Mouse (Mus musculus): Measurements from ENCODE around the gene Aire. TPM values are rescaled to one million over a fixed set of nuclear protein-coding genes. Genes with fewer than 3 reads are reported as not detected.

Aire gene
- polyA plus RNA-seq, 1 experiment: 0.09 TPM

DNA sequence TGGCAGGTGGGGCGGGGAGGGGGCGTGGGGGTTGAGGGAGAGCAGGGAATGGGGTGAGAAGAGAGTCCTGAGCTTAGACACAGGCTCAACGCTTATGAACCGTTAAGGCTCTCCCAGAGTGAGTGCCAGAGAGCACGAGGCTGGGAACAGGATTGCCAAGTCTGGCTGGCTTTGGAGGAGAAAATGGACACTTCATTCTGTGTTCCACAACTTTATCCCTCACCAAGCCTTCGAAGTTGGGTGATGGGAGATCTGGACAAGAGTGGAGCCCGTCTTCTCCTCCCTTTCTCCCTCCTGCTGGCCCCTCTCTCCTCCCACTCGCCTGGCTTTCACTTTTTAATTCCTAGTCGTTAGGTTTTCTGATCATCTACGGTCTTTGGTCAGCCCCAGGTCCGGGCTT, 25.1 kb upstream of the Aire start:
- TF ChIP-seq GATA1 (IDR thresholded peaks at IDR 0.05; ENCODE audit: low read length): no peak

DNA sequence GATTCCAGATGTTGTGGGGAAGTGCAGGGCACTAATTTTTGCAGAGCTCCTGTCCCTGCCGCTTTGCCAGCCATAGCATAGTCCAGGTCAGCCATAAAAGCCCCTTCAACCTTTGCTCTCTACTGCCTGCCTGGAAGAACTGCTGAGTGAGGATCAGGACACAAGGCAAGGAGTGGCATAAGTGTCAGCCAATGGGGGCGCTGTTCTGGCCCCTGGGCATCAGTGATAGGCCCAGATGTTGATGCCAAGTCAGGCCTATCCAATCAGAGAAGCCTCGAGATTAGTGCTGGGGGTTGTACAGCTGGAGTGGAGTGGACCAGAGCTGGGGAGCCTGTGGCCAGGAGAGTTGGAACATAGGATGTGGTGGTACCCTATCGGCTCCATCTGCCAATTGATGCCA, 23.8 kb upstream of the Aire start:
- no peak for TF ChIP-seq GATA1 (IDR thresholded peaks at IDR 0.05; ENCODE audit: low read length)

DNA sequence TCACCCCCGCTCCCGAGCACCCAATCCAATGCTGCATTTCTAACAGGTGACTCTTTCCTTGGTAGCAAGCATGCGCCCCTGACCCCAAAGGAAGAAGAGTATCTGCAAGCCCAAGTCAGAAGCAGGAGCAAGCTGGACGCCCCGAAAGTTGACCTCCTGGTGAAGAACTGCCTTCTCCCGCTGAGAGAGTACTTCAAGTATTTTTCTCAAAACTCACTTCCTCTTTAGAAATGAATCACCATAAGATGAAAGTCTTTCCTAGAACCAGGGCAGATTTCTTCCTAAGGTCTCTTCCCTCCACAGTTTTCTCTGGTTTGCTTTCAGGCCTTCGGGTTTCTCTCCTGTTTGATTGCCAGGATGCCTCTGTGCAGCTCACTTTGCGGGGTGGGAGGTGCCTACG, 19.7 kb upstream of the Aire start:
- no peak for TF ChIP-seq GATA1 (IDR thresholded peaks at IDR 0.05; ENCODE audit: low read length)

DNA sequence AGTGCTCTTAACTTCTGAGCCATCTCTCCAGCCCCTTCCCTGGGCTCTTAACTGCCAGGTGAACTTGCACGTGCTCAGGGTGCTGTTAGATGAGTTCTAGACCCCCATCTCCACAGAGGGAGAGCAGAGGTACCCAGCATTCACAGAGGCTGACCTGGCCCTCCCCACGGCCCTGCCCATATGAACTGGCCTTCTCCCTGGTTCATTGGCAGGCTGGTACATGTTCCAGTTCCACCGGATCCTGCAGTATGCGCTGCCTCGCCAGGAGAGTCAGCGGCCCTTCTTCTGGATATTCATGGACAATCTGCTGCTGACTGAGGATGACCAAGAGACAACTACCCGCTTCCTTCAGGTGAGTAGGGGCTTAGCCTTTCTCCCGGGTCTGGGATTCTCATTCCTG, 13.6 kb upstream of the Aire start:
- no peak for TF ChIP-seq GATA1 (IDR thresholded peaks at IDR 0.05; ENCODE audit: low read length)

DNA sequence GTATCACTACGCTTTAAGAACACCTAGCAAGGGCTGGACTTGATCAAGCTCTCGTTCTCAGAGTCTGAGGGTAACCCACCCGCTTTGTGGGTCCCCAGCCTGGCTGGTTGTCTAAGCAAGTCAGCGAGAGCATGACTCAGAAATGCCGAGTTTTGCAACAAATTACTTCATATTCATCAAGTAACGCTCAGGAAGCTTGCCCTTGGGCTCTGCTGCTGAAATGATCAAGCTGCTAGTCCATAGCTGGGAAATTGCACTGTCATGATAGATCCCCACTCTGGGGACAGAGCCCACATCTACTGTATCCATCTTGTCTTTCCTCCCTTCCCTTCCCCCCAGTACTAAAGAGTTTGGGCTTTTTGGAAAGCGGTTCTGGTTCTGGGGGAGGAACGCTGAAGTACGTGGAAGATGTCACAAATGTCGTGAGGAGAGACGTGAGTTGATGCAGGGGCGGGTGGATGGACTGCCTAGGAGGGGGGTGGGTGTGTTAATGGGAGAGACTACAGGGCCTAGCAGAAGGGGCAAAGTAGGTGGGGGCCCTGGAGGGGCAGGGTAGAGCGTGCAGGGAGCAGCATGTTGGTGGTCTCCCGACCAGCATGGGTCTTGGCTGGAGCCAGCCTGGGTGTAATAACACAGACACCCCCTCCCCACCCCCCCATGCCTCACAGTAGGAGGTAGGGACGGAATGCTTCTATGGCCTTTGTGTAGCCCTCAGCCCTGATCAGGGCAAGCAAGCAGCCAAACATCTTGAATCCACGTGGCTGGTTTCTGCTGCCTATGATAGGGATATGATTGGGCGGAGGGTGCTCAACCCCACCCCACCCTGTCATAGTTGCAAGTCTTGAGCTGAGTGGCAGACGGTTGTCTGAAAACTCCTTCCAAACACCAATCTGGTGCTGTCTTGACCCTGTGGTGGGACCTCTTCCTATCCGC, 11.5 kb upstream of the Aire start:
- TF ChIP-seq GATA1 (IDR thresholded peaks at IDR 0.05; ENCODE audit: low read length): no peak

DNA sequence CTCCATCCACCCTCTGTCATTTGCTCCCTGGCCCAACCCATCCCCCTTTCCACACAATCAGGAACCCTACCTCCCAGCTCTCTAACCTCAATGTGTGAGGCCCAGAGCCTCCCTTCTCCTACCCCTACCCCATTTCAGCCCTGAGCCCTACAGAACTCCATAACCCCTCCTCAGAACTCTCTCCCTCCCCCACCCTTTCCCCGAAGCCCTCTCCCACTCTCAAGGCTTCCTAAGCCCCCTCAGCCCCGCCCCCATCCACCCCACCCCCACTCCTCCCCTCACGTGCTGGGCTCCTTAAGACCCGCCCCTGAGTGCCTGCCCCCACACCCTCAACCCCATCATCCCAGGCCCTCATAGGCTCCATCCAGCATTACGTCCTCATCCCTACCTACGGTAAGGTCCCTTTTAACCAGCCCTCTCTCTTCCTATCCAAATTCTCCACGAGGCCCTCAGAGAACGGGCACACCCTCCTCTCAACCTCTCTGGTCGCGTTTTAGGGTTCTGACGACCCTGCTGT, 6.2 kb upstream of the Aire start:
- no peak for TF ChIP-seq GATA1 (IDR thresholded peaks at IDR 0.05; ENCODE audit: low read length)

DNA sequence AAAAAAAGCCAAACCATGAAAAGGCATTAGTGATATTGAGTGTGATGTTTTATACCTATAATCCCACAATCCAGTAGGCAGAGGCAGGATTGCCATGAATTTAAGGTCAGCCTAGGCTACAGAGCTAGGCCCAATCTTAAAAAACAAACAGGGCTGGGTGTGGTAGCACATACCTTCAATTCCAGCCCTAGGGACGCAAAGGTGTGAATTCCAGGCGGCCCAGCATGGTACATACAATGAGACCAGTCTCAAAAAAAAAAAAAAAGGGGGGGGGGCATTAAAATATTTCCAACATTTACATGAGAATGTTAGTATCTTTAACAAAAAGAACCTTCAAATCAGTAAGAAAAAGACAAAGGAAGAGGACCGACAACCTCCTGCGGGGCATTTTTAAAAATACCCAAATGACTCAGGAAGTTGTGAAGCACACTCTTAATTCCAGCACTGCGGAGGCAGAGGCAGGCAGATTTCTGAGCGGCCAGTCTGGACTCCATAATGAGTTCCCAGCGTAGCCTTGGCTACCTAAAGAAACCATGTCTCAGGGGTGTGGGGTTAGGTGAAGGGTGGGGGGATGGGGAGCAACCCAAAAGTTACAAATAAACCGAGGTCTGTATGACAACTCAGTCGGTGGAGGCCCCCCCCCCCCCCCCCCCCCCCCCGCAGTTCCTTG, 4.8 kb upstream of the Aire start:
- TF ChIP-seq GATA1 (IDR thresholded peaks at IDR 0.05; ENCODE audit: low read length): no peak

DNA sequence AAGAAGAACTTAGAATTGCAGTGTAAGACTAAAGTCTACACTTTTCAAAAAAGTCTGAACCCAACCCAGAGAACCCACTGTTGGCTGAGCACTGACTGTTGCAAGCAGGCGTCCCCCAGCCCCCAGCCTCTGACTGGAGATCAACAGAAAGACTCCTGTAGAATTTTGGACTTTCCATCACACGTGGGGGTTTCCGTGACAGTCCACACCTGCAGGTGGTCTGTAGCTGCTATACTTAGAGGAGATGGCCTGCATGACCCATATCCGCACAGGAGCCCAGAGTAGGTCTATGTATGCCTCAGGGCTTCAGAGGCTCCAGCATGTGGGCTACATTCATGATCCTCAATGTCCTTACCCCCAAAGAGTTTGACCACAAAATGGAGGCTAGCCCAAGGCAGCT, 3.0 kb upstream of the Aire start:
- TF ChIP-seq GATA1 (IDR thresholded peaks at IDR 0.05; ENCODE audit: low read length): no peak

DNA sequence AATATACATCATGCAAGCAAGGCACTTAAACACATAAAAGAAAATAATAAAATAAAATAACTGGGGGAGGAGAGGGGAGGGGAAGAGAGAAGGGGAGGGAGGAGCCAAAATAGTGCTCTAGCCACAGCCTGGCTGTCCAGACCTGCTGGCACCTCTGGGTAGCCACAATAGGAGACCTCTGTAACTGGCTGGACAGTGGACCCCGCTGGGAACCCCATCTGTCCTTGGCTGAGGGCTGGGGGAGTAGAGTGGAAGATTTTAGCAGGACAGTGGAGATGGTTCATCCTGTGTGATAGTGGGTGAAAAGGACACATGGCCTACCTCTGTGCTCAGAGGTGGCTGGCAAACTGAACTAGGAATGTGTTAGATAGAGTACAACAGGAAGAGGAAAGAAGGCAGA, 1.1 kb upstream of the Aire start:
- no peak for TF ChIP-seq GATA1 (IDR thresholded peaks at IDR 0.05; ENCODE audit: low read length)

DNA sequence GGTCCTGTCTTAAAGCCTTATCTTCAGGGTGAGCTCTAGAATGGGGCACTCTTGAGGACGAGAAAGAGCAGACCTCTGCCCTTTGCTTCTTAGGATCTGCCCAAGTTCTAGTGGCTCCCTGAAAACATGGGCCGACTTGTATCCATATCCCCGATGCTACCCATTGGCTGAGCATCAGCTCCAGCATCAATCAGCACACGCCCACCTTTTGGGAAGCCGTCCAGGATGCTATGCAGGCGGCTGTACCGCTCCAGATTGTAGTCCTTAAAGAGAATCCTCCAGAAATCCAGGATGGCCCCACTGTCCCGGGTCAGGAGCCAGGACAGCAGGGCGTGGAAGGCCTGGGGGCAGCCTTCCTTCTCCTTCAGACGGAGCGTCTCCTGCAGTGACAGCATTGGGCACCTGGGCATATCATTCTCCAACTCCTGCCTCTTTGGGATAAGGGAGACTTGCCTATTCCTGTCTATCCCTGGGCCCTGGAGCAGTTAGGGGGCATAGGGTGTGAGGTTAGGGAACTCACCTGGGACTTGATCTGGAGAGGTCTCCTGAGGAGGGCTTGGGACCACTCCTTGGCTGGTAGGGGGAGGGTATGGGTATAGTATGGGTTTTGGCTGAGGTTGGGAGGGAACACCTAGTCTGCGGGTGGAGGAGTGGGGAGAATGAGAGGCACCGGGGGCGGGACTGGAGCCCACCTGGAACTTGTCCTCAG, 559 bp downstream of the Aire start:
- no peak for TF ChIP-seq GATA1 (IDR thresholded peaks at IDR 0.05; ENCODE audit: low read length)

DNA sequence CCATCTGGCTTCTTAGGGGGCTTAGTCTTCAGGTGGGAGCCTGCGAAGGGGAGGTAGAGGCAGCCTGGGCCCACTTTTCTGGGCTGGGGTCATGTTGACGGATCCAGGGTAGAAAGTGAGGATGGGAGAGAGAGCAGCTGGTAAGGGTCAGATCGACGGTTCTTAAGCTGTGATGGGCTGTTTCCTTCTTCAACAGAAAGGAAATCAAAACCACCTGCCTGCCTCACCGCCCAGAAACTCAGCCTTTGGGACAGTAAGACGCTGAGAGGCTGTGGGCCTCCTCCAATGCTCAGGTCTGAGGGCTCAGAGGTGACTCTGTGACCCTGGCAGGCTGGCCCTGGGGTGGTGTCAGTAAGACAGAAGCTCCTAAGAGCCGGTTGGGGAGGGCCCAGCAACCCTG, 1.3 kb downstream of the Aire start:
- TF ChIP-seq GATA1 (IDR thresholded peaks at IDR 0.05; ENCODE audit: low read length): no peak

DNA sequence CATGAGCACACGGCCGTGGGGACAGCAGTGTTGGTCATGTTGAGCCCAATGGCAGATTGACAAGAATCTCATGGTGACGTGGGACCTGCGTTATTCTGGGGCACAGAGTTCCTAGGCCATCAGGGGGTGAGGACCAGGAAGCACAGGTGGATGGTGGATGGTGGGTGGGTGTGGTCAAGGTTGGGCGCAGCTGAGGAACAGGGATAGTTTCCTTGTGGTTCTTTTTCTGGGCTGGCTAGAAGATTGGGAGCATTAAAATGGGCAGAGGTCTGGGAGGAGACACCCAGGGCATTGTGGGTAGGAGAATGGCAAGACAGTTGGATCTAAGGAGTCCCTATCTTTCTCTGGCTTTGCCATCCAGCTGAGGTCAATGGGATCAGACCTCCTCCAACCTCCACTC, 1.8 kb downstream of the Aire start, which contains the start of gene Dnmt3l:
Dnmt3l (plus strand) TSS at position 301 of the 400 bp plus-strand sequence.
- TF ChIP-seq GATA1 (IDR thresholded peaks at IDR 0.05; ENCODE audit: low read length): no peak

DNA sequence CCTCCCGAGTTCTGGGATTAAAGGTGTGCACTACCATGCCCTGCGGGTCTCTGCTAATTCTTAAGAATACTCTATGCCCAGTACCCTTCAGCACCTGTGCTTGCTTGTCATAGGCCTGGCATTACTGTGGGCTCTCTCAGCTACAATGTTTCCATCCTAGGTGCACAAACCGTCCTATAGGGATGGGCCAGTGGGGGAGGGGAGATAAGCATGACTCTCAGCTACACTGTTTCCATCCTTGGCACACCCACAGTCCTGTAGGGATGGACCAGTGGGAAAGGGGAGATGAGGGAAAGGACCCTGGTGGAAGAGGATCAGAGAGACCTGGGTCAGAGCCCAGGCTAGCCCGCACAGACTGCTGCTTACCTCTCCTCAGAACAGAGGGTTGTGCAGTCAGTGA, 6.3 kb downstream of the Aire start:
- TF ChIP-seq GATA1 (IDR thresholded peaks at IDR 0.05; ENCODE audit: low read length): no peak

DNA sequence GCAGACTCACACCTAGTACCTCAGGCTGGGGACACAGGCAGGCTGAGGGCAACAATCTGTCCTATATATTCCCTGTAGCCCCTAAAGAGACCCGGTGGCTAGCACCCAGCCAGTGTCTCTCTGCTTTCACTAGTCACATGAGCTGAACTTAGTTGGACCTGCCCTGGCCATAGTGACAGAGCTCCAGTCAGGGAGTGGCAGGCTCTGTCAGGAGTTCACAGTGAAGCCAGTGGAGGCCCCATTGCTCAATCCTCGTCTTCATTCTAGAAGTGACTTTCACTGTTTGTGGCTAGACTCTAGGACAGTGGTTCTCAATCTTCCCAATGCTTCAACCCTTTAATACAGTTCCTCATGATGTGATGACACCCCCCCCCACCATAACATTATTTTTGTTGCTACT, 11.4 kb downstream of the Aire start:
- TF ChIP-seq GATA1 (IDR thresholded peaks at IDR 0.05; ENCODE audit: low read length): no peak

DNA sequence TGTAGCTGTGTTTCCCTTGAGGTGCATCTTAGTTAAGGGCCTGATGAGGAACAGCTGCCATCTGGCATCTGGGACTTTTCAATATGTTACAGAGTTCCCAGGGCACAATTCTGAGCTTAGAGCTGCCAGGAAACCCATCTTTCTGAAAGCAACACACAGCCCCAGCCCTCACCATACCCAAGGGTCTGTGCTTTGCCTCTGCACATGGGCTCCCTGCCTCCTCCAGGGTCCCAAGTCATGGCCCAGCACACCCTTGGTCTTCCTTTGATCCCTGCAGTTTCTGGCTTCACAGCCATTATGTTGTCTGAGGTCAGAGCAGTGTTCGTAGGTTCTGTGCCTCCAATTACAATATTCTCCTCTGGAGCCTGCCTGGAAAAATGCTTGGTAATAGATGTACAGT, 14.3 kb downstream of the Aire start:
- TF ChIP-seq GATA1 (IDR thresholded peaks at IDR 0.05; ENCODE audit: low read length): no peak

DNA sequence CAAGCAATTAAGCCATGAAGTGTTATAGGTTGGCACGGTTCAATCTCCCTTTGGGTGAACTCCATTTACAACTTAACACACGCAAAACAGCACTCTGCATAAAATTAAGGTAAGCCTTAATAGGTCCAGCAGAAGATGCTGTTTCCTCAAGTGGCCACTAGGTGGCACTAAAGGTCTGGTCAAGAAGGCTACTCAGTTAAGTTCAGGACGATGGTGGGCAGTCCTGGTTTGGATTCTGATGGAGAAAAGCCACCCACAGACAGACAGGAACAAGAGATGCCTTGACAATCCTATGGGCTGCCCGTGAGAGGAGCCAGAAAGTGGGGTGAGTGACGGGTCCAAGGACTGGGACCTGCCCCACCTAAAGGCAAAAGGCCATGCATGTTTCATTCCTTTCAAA, 15.3 kb downstream of the Aire start:
- no peak for TF ChIP-seq GATA1 (IDR thresholded peaks at IDR 0.05; ENCODE audit: low read length)

Data from G1E-ER4 (cell line).